ENCODE assay signal across 31 mouse cellular contexts in genomic region chrX:164154594-164154993, GRCm38 (mm10). TPM values are rescaled to one million over a fixed set of nuclear protein-coding genes. Genes with fewer than 3 reads are reported as not detected.
"Had no signal": no experiment of that assay in that cellular context is flagged by ENCODE, and none has a peak within 500 bp of the region (broad histone marks: within the 10 kb centered on the region; RNA-seq: fewer than 3 reads in every experiment).

No protein-coding gene starts in this region.

- H3K4me1 ChIP-seq: limb, embryonic 10.5 days; limb, embryonic 12.5 days; limb, embryonic 13.5 days; limb, embryonic 15.5 days; liver, embryonic 12.5 days; liver, embryonic 13.5 days; liver, embryonic 15.5 days; lung, embryonic 15.5 days; megakaryocyte, embryonic 14.5 days; midbrain, embryonic 10.5 days; midbrain, embryonic 12.5 days; midbrain, embryonic 13.5 days; midbrain, embryonic 15.5 days; neural tube, embryonic 12.5 days had no signal

- H3K27ac ChIP-seq: limb, embryonic 10.5 days; limb, embryonic 12.5 days; limb, embryonic 13.5 days; limb, embryonic 15.5 days; liver, embryonic 12.5 days; liver, embryonic 13.5 days; liver, embryonic 14.5 days; liver, embryonic 15.5 days; lung, embryonic 15.5 days; macrophage; midbrain, embryonic 10.5 days; midbrain, embryonic 12.5 days; midbrain, embryonic 13.5 days; midbrain, embryonic 15.5 days; neural tube, embryonic 12.5 days had no signal

- ATAC-seq: liver, embryonic 12.5 days; liver, postnatal 0 days; lung, postnatal 0 days; midbrain, embryonic 13.5 days; midbrain, embryonic 15.5 days; midbrain, embryonic 16.5 days had no signal

- H3K9me3 ChIP-seq: limb, embryonic 10.5 days; limb, embryonic 12.5 days; limb, embryonic 13.5 days; limb, embryonic 15.5 days; liver, embryonic 12.5 days; liver, embryonic 13.5 days; liver, embryonic 15.5 days; lung, embryonic 15.5 days; midbrain, embryonic 10.5 days; midbrain, embryonic 12.5 days; midbrain, embryonic 13.5 days; midbrain, embryonic 15.5 days; neural tube, embryonic 12.5 days had no signal

- H3K9ac ChIP-seq: limb, embryonic 12.5 days; limb, embryonic 13.5 days; limb, embryonic 15.5 days; liver, embryonic 12.5 days; liver, embryonic 13.5 days; liver, embryonic 14.5 days; liver, embryonic 15.5 days; liver, postnatal 0 days; lung, embryonic 14.5 days; lung, embryonic 15.5 days; midbrain, embryonic 12.5 days; midbrain, embryonic 13.5 days; midbrain, embryonic 15.5 days; neural tube, embryonic 12.5 days had no signal

- DNase-seq: left cerebral cortex, postnatal 4 days; liver; liver, embryonic 13.5 days; liver, postnatal 0 days; lung, adult 18-20 months; lung, adult 2 months; lung, embryonic 14.5 days; lung, postnatal 10 days; lung, postnatal 36 days; lung, postnatal 4 days; midbrain, embryonic 14.5 days had no signal

- H3K36me3 ChIP-seq: limb, embryonic 10.5 days; limb, embryonic 12.5 days; limb, embryonic 13.5 days; limb, embryonic 15.5 days; liver, embryonic 12.5 days; liver, embryonic 13.5 days; liver, embryonic 15.5 days; lung, embryonic 15.5 days; midbrain, embryonic 10.5 days; midbrain, embryonic 12.5 days; midbrain, embryonic 13.5 days; midbrain, embryonic 15.5 days; neural tube, embryonic 12.5 days had no signal

- H3K4me2 ChIP-seq: limb, embryonic 12.5 days; limb, embryonic 13.5 days; limb, embryonic 15.5 days; liver, embryonic 11.5 days; liver, embryonic 12.5 days; liver, embryonic 13.5 days; liver, embryonic 15.5 days; lung, embryonic 14.5 days; lung, embryonic 15.5 days; midbrain, embryonic 11.5 days; midbrain, embryonic 12.5 days; midbrain, embryonic 13.5 days; midbrain, embryonic 15.5 days; neural tube, embryonic 12.5 days had no signal

- H3K27me3 ChIP-seq: limb, embryonic 15.5 days; liver, embryonic 13.5 days; lung, embryonic 15.5 days; neural tube, embryonic 12.5 days had no signal

- H3K4me3 ChIP-seq: limb, embryonic 10.5 days; limb, embryonic 12.5 days; limb, embryonic 13.5 days; limb, embryonic 15.5 days; liver, embryonic 12.5 days; liver, embryonic 13.5 days; liver, embryonic 15.5 days; lung, embryonic 15.5 days; megakaryocyte, embryonic 14.5 days; midbrain, embryonic 10.5 days; midbrain, embryonic 12.5 days; midbrain, embryonic 13.5 days; midbrain, embryonic 15.5 days; myocyte; neural tube, embryonic 12.5 days had no signal

RNA-seq across cellular contexts. Expression of gene Ace2, which starts 15.5 kb away (rescaled TPM):
- polyA plus RNA-seq: limb, embryonic 12.5 days; liver, embryonic 11.5 days; liver, embryonic 12.5 days; macrophage; midbrain, embryonic 12.5 days; myocyte; neural tube, embryonic 12.5 days had no signal
